Mouse (Mus musculus) C2C12 (cell line): ENCODE measurements around the gene Palb2. TPM values are rescaled to one million over a fixed set of nuclear protein-coding genes. Genes with fewer than 3 reads are reported as not detected.
A peak's percentile ranks its signal among the peaks of the same experiment; 100 is the strongest.

Source experiments
- H3K27me3 ChIP-seq: one replicate; pipeline ENCODE4 v1.6.1; 2011; ENCODE audit not compliant: control insufficient read depth, insufficient read depth, insufficient read length
- H3K36me3 ChIP-seq: one replicate; pipeline ENCODE4 v1.6.1; 2011; ENCODE audit not compliant: control insufficient read depth, insufficient read depth
- H3K4me3 ChIP-seq: one replicate; pipeline ENCODE4 v1.5.1; 2011; ENCODE audit warnings: mild to moderate bottlenecking, control low read depth; ENCODE audit not compliant: poor library complexity, insufficient read depth, severe bottlenecking
- H3K79me2 ChIP-seq: one replicate; pipeline ENCODE4 v1.6.1; 2011; ENCODE audit not compliant: control insufficient read depth, insufficient read depth
- H3K79me3 ChIP-seq: one replicate; pipeline ENCODE4 v1.6.1; 2011; ENCODE audit warnings: low read depth, control low read depth
- H3ac ChIP-seq: one replicate; pipeline ENCODE3; 2011; ENCODE audit warnings: low read depth; ENCODE audit not compliant: control insufficient read depth, insufficient read length
- CEBPB ChIP-seq: IDR thresholded peaks from one replicate; pipeline ENCODE4 v1.6.1; 2011; ENCODE audit warnings: low read depth, mild to moderate bottlenecking, control low read depth, moderate library complexity
- CTCF ChIP-seq: IDR thresholded peaks from one replicate; pipeline ENCODE4 v1.5.1; 2011; ENCODE audit not compliant: control insufficient read depth, insufficient read depth, insufficient read length
- FOSL1 ChIP-seq: IDR thresholded peaks from one replicate; pipeline ENCODE4 v1.8.0; 2011; ENCODE audit warnings: mild to moderate bottlenecking, low read length; ENCODE audit not compliant: poor library complexity, insufficient read depth, severe bottlenecking
- MAX ChIP-seq: IDR thresholded peaks from one replicate; pipeline ENCODE4 v1.6.1; 2011; ENCODE audit warnings: mild to moderate bottlenecking, control low read depth
- MYOD1 ChIP-seq: IDR thresholded peaks from one replicate; pipeline ENCODE4 v1.6.1; 2011; ENCODE audit warnings: low read depth; ENCODE audit not compliant: control insufficient read depth, insufficient read length
- MYOG ChIP-seq: IDR thresholded peaks from one replicate; pipeline ENCODE4 v1.6.1; 2011; ENCODE audit not compliant: control insufficient read depth, insufficient read length; ENCODE audit errors: extremely low read depth
- USF1 ChIP-seq: IDR thresholded peaks from one replicate; pipeline ENCODE4 v1.6.1; 2011; ENCODE audit warnings: low read depth, mild to moderate bottlenecking, control low read depth, moderate library complexity
- long read RNA-seq, 2 experiments: library from polyadenylated mRNA; unstranded; transcript quantifications; one replicate each; pipeline ENCODE4 v2.0.0; 2019 to 2020
- polyA plus RNA-seq: library from polyadenylated mRNA; unstranded; fragments of >200 nt; fragmentation: generic; extraction: Trizol; gene quantifications from one replicate; pipeline ENCODE4 v1.2.1, GENCODE M21; 2012; ENCODE audit warnings: missing spikeins

Gene Palb2
- 2.8 TPM for polyA plus RNA-seq
- long read RNA-seq, experiment 1, partial matches to known transcripts = 0 of 1 reads
- long read RNA-seq, experiment 1, other reads (novel, unspliced or antisense) = 1 of 1 reads
- long read RNA-seq, experiment 2, transcript Palb2-202 (13 exons, 3,750 nt) = major isoform, 14 of 21 reads
- long read RNA-seq, experiment 2, partial matches to known transcripts = 0 of 21 reads
- long read RNA-seq, experiment 2, other reads (novel, unspliced or antisense) = 5 of 21 reads

GRCm38 (mm10) chr7:122132497-122133337 lies at the start of gene Palb2, which contains the start of gene Dctn5:
Palb2 (minus strand) TSS chr7:122132985.
Dctn5 (plus strand) TSS chr7:122133041.
- H3K79me3 ChIP-seq = peaks cover 14% of the 10 kb centered on the region
- TF ChIP-seq MAX (peak; percentile 8), CTCF (no peak)
- H3K27me3 ChIP-seq = no peaks in the 10 kb centered on the region
- H3K4me3 ChIP-seq = peak within 1 kb of the TSS; percentile 71
- H3ac ChIP-seq = peak within 1 kb of the TSS; percentile 82
- H3K79me2 ChIP-seq = peaks cover 48% of the 10 kb centered on the region
- peaks cover 39% of the 10 kb centered on the region for H3K36me3 ChIP-seq

GRCm38 (mm10) chr7:122180720-122181119 lies 47.9 kb upstream of the Palb2 start:
- Histone ChIP-seq H3K79me3 (no peaks in the 10 kb centered on the region), H3ac (no peak overlapping the region), H3K27me3 (peaks cover 13% of the 10 kb centered on the region), H3K79me2 (no peaks in the 10 kb centered on the region), H3K36me3 (no peaks in the 10 kb centered on the region), H3K4me3 (no peak overlapping the region)
- TF ChIP-seq FOSL1 = no peak
- TF ChIP-seq CTCF = no peak
- no peak for TF ChIP-seq MYOG
- TF ChIP-seq MAX = no peak
- TF ChIP-seq USF1 = no peak
- no peak for TF ChIP-seq MYOD1
- no peak for TF ChIP-seq CEBPB

- peaks cover 36% of the 10 kb centered on the region for H3K36me3 ChIP-seq
These were observed 38.8 kb upstream of the Palb2 start for GRCm38 (mm10) chr7:122171613-122172012.

DNA sequence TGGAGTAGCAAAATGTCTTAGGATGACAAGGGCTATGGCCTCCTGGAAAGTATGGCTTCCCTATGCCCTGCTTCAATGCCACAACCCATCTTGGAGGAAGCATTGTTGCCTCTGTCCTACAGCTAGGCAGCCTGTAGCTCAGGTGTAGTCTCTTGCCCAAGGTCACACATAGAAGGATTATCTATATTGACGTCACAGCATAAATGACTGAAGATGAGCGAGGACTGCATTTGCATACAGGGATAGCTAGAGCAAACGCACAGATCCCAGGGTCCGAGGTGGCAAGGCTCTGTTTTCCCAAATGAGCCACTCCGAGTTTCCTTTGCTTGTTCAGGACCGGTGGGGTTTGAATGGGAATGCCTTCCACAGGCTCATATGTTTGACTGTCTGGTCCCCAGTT lies 37.9 kb upstream of the Palb2 start:
- H3K4me3 ChIP-seq = no peak overlapping the region
- H3ac ChIP-seq = no peak overlapping the region
- TF ChIP-seq MYOG = no peak
- TF ChIP-seq USF1 = no peak
- peaks cover 7% of the 10 kb centered on the region for H3K79me3 ChIP-seq
- peaks cover 44% of the 10 kb centered on the region for H3K36me3 ChIP-seq
- H3K79me2 ChIP-seq = no peaks in the 10 kb centered on the region
- no peaks in the 10 kb centered on the region for H3K27me3 ChIP-seq

More at GRCm38 (mm10) chr7:122171613-122172012, 38.8 kb upstream of the Palb2 start:
- TF ChIP-seq CTCF (no peak), USF1 (no peak), MYOG (no peak), CEBPB (no peak), FOSL1 (no peak), MYOD1 (no peak), MAX (no peak)
- H3K79me2 ChIP-seq = no peaks in the 10 kb centered on the region
- no peak overlapping the region for H3ac ChIP-seq
- H3K27me3 ChIP-seq = no peaks in the 10 kb centered on the region
- no peak overlapping the region for H3K4me3 ChIP-seq
- H3K79me3 ChIP-seq = no peaks in the 10 kb centered on the region

- Histone ChIP-seq H3K36me3 (peaks cover 71% of the 10 kb centered on the region), H3K79me3 (peaks cover 26% of the 10 kb centered on the region), H3K27me3 (no peaks in the 10 kb centered on the region)
These were observed 34.4 kb upstream of the Palb2 start for GRCm38 (mm10) chr7:122167203-122167602.

DNA sequence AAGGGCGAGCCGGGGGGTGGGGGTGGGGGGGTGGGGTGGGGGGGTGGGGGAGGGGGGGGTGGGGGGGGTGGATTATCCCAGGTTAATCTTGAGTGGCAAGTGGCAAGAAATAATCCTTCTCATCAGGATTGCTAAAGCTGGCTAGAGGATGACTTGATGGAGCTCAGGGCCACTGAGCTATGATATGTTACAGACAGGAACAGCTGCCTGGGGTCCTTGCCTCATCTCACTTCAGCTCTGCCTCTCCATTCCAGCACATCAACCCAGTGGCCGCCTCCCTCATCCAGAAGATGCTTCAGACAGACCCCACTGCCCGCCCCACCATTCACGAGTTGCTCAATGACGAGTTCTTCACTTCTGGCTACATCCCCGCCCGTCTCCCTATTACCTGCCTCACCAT lies 31.0 kb upstream of the Palb2 start:
- peaks cover 54% of the 10 kb centered on the region for H3K79me3 ChIP-seq
- H3K4me3 ChIP-seq = no peak overlapping the region
- no peaks in the 10 kb centered on the region for H3K27me3 ChIP-seq
- TF ChIP-seq MYOD1 (no peak), MAX (no peak), CTCF (no peak), CEBPB (no peak), FOSL1 (no peak)
- H3K36me3 ChIP-seq = peaks cover 65% of the 10 kb centered on the region
- H3ac ChIP-seq = no peak overlapping the region
- H3K79me2 ChIP-seq = peaks cover 61% of the 10 kb centered on the region

More at GRCm38 (mm10) chr7:122167203-122167602, 34.4 kb upstream of the Palb2 start:
- H3ac ChIP-seq = no peak overlapping the region
- TF ChIP-seq FOSL1 (no peak), MYOD1 (peak; percentile 96)
- peaks cover 30% of the 10 kb centered on the region for H3K79me2 ChIP-seq
- H3K4me3 ChIP-seq = no peak overlapping the region
